Mouse (Mus musculus) midbrain, embryonic 10.5 days (tissue): ENCODE measurements around the gene Ciita. TPM values are rescaled to one million over a fixed set of nuclear protein-coding genes. Genes with fewer than 3 reads are reported as not detected.

Experiments used
- polyA plus RNA-seq: library from polyadenylated mRNA; unstranded; fragments of >200 nt; fragmentation: Nextera tagmentation; extraction: Ambion mirVana; gene quantifications from 2 replicates; pipeline ENCODE4 v1.2.1, GENCODE M21; 2016

Ciita gene
- polyA plus RNA-seq, 1 experiment from 2014 or later = 0.16 TPM

Other genes with a start within 250 kb of the Ciita start
- gene Emp2, start 166.1 kb upstream of the Ciita start, polyA plus RNA-seq = 3.3 and 4.8 TPM in 2 replicates
- gene Tekt5, start 84.6 kb upstream of the Ciita start, polyA plus RNA-seq = not detected in 2 replicates
- 73.7 and 80.5 TPM in 2 replicates for gene Nubp1, start 68.1 kb upstream of the Ciita start, polyA plus RNA-seq
- gene Tvp23a, start 32.7 kb upstream of the Ciita start, polyA plus RNA-seq = 22.9 and 27.5 TPM in 2 replicates
- 15.6 and 17.4 TPM in 2 replicates for gene Dexi, start 63.0 kb downstream of the Ciita start, polyA plus RNA-seq
- gene Clec16a, start 65.3 kb downstream of the Ciita start, polyA plus RNA-seq = 27.2 and 30.8 TPM in 2 replicates